Mouse (Mus musculus) right cerebral cortex, postnatal 36 days (tissue): Measurements from ENCODE around the gene Rem2.
A peak's percentile ranks its signal among the peaks of the same experiment; 100 is the strongest.

Experiments used
- DNase-seq, 2 experiments: peaks; one replicate each; pipeline ENCODE4 v3.0.0; 2022; ENCODE audit warnings: low spot score in 2 of 2, mixed read lengths in 1 of 2

The Rem2 gene

GRCm38 (mm10) chr14:54443712-54444618, 31.9 kb upstream of the Rem2 start:
- DNase-seq: no peak

GRCm38 (mm10) chr14:54445476-54445875, 30.4 kb upstream of the Rem2 start:
- no peak for DNase-seq

GRCm38 (mm10) chr14:54453566-54453965, 22.3 kb upstream of the Rem2 start:
- no peak for DNase-seq

GRCm38 (mm10) chr14:54454669-54455528, 21.0 kb upstream of the Rem2 start:
- DNase-seq: no peak

- no peak for DNase-seq
Observed at GRCm38 (mm10) chr14:54457907-54458569, 17.9 kb upstream of the Rem2 start.

GRCm38 (mm10) chr14:54462146-54462545, 13.8 kb upstream of the Rem2 start:
- no peak for DNase-seq

- DNase-seq: no peak
Observed at GRCm38 (mm10) chr14:54463108-54463958, 12.6 kb upstream of the Rem2 start.

GRCm38 (mm10) chr14:54463959-54464292, 12.0 kb upstream of the Rem2 start, which contains the start of gene Lrp10:
Gene Lrp10, plus strand, starts transcription at chr14:54464137.
- peak; percentile 65 to 70 for DNase-seq

- no peak for DNase-seq
Observed at GRCm38 (mm10) chr14:54464293-54465005, 11.5 kb upstream of the Rem2 start.

GRCm38 (mm10) chr14:54471467-54471866, 4.4 kb upstream of the Rem2 start:
- DNase-seq: no peak

GRCm38 (mm10) chr14:54472671-54473070, 3.2 kb upstream of the Rem2 start:
- no peak for DNase-seq

GRCm38 (mm10) chr14:54474744-54475143, 1.2 kb upstream of the Rem2 start:
- DNase-seq: no peak

- no peak for DNase-seq
Observed at GRCm38 (mm10) chr14:54477172-54477909, 1.4 kb downstream of the Rem2 start.

GRCm38 (mm10) chr14:54479451-54479920, 3.6 kb downstream of the Rem2 start:
- DNase-seq: no peak

- DNase-seq: no peak
Observed at GRCm38 (mm10) chr14:54480673-54481072, 4.8 kb downstream of the Rem2 start.

GRCm38 (mm10) chr14:54481402-54481801, 5.5 kb downstream of the Rem2 start:
- DNase-seq: no peak

GRCm38 (mm10) chr14:54482498-54482897, 6.6 kb downstream of the Rem2 start:
- DNase-seq: no peak

- DNase-seq: no peak
Observed at GRCm38 (mm10) chr14:54485899-54486298, 10.0 kb downstream of the Rem2 start.

- no peak for DNase-seq
Observed at GRCm38 (mm10) chr14:54487732-54488131, 11.8 kb downstream of the Rem2 start.

- no peak for DNase-seq
Observed at GRCm38 (mm10) chr14:54488350-54488749, 12.4 kb downstream of the Rem2 start.
